Mouse (Mus musculus) neural tube, embryonic 11.5 days (tissue): ENCODE measurements around the gene Tbx21. TPM values are rescaled to one million over a fixed set of nuclear protein-coding genes. Genes with fewer than 3 reads are reported as not detected.

Source experiments
- ATAC-seq: fragments of 200-750 bp; cut with Nextera tagmentation; 2 replicates; pipeline ENCODE4 v1.8.0; 2017; ENCODE audit warnings: moderate number of reproducible peaks, mild to moderate bottlenecking, moderate TSS enrichment, moderate library complexity; ENCODE audit not compliant: insufficient read depth, low FRiP score, low TSS enrichment
- DNase-seq: peaks from one replicate; pipeline ENCODE4 v3.0.0-alpha.2; 2015; ENCODE audit warnings: low spot score
- H3K27ac ChIP-seq: fragments of 300-500 bp; sonication (generic); 2 replicates; pipeline ENCODE4 v1.5.1; 2014; ENCODE audit warnings: low read depth, mild to moderate bottlenecking, low read length
- H3K27me3 ChIP-seq: fragments of 300-500 bp; sonication (generic); 2 replicates; pipeline ENCODE4 v1.6.1; 2014; ENCODE audit warnings: mild to moderate bottlenecking, low read length, mixed read lengths; ENCODE audit not compliant: control insufficient read depth, insufficient read depth
- H3K36me3 ChIP-seq: fragments of 300-500 bp; sonication (generic); 2 replicates; pipeline ENCODE4 v1.6.1; 2014; ENCODE audit warnings: mild to moderate bottlenecking, low read length, moderate library complexity, mixed read lengths; ENCODE audit not compliant: control insufficient read depth, insufficient read depth
- H3K4me1 ChIP-seq: fragments of 300-500 bp; sonication (generic); 2 replicates; pipeline ENCODE4 v1.6.1; 2014; ENCODE audit warnings: low read length, mixed read lengths; ENCODE audit not compliant: control insufficient read depth, insufficient read depth
- H3K4me2 ChIP-seq: fragments of 300-500 bp; sonication (generic); 2 replicates; pipeline ENCODE4 v1.6.1; 2014; ENCODE audit warnings: low read depth, mild to moderate bottlenecking, moderate library complexity
- H3K4me3 ChIP-seq: fragments of 300-500 bp; sonication (generic); 2 replicates; pipeline ENCODE4 v1.5.1; 2014; ENCODE audit warnings: low read depth, low read length
- H3K9ac ChIP-seq: fragments of 300-500 bp; sonication (generic); 2 replicates; pipeline ENCODE4 v1.6.1; 2014; ENCODE audit warnings: mild to moderate bottlenecking, low read length
- H3K9me3 ChIP-seq: fragments of 300-500 bp; sonication (generic); 2 replicates; pipeline ENCODE4 v1.6.1; 2016; ENCODE audit warnings: low read length; ENCODE audit not compliant: control insufficient read depth
- WGBS: fragments of 180-500 bp; shearing (Covaris S2); extraction: QIAGEN DNeasy Blood & Tissue Kit; methylation state at CpG from one replicate; pipeline ENCODE4 v1.1.7; 2014; 5-methylcytosine and 5-hydroxymethylcytosine counted together
- polyA plus RNA-seq: library from polyadenylated mRNA; unstranded; fragments of >200 nt; fragmentation: Nextera tagmentation; extraction: Ambion mirVana; gene quantifications from 2 replicates; pipeline ENCODE4 v1.2.1, GENCODE M21; 2014

Tbx21 gene
- polyA plus RNA-seq, 1 experiment from 2014 or later: 0.21 TPM

DNA sequence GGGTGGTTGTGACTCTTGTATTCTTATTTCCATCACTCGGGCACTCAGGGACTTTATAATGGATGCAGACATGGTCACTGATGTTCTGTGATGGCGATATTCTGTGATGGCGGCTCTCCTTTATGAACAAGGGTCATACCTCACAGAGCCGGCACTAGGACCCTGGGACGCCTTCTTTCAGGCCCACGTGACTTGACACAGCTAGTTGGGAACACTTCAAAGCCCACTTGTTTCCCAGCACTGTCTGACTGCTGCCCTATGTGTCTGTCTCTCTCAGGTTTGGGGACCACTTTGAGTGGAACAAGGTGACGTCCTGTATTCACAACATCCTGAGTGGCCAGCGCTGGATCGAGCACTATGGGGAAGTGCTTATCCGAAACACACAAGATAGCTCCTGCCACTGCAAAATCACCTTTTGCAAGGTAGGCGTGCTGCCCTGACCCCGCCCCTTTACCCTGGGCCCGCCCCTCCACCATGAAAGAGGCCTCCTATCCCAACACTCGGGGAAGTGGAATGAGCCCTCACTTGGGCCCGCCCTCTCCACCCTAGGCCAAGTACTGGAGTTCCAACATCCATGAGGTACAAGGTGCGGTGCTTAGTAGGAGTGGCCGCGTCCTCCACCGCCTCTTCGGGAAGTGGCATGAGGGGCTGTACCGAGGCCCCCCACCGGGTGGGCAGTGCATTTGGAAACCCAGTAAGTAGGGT lies 48.3 kb downstream of the Tbx21 start:
- Histone ChIP-seq H3K4me1 (no peaks in the 10 kb centered on the region), H3K4me2 (no peak overlapping the region), H3K27ac (no peak overlapping the region), H3K36me3 (no peaks in the 10 kb centered on the region; the same call in 1 of the 2 replicates), H3K9ac (no peak overlapping the region), H3K9me3 (no peaks in the 10 kb centered on the region), H3K27me3 (no peaks in the 10 kb centered on the region), H3K4me3 (no peak overlapping the region)
- DNase-seq (no peak), ATAC-seq (no peak)
- WGBS: 43% methylated on average over 22 of the region's 22 CpGs

DNA sequence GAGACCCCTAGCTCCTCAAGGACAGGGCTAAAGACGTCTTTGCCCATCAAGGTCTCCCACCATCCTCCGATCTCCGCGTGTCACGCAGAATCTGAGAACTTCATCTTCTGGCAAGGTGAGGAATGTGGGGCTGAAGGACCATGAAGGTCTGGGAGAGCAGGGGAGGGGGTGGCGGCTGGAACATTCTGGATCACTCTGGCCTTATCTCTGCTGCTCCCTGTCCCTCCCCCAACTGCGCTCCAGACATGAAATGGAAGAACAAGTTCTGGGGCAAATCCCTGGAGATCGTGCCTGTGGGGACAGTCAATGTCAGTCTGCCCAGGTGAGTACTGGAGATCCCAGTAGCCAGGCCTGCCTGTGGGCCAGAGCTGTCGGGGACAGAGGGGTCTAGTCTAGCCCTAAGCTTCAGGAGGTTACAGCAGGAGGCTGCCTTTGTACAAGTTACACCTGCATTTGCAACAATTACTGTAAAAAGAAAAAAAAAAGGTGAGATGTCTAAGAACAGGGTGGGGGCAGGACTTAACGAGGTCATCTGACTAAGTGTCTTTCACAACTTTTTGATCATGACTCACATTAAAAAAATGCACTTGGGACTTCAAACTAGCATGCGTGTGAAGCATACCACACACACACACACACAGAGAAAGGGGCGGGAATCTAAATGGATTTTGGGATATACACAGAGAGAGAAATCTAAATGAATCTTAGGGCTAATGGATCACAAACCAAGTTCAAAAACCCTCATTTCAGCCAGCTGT lies 49.4 kb downstream of the Tbx21 start:
- no peak overlapping the region for H3K27ac ChIP-seq
- no peaks in the 10 kb centered on the region for H3K27me3 ChIP-seq
- no peak overlapping the region for H3K9ac ChIP-seq
- no peak overlapping the region for H3K4me3 ChIP-seq
- 92% methylated on average over 12 of the region's 12 CpGs for WGBS
- no peak overlapping the region for H3K4me2 ChIP-seq
- DNase-seq (no peak), ATAC-seq (no peak)
- H3K9me3 ChIP-seq: no peaks in the 10 kb centered on the region
- H3K36me3 ChIP-seq: no peaks in the 10 kb centered on the region; the same call in 1 of the 2 replicates
- H3K4me1 ChIP-seq: no peaks in the 10 kb centered on the region

DNA sequence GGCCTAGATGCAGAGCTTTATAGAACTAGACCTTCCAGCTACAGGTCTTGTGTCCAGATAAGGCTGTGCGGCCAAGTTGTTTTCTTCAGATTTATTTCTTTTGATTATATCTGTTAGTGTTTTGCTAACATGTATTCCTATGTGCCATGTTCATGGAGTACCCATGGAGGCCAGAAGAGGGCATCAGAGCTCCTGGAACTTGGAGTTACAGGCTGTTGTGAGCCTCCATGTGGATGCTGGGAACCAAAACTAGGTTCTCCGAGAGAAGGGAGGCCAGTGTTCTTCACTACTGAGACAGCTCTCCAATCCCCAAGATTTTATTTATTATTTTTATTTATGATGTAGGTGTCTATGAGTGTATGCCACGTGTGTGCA lies 51.2 kb downstream of the Tbx21 start:
- H3K36me3 ChIP-seq: no peaks in the 10 kb centered on the region; the same call in 1 of the 2 replicates

DNA sequence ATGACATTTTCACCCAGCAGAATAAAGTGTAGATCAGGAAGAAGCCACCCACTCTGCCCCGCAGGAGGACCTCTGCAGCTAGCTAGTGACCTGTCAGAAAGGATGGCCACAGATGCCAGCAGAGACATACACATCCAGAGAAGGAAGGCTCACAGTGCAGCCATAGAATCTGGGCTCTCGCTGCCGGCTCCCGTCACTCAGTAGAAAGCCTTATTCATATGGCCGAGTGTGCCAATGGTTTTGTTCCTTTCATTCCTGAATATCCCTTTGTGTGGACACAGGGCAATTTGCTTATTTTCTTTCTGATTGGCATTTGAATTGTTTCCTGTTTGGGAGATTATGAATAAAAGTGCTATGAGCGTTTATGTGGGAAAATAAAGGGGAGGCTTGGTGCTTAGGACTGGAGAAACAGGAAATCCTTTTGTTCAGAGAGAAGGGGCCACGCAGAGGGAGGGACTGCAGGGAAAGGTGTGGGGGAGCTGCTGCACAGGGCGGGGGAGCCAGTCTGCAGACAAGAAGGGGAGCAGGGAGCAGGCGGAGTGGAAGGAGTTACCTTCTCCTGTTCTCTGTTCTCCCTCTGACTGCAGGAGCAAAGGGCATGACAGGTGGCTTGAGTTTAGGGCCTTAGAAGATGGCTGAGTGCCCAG lies 51.7 kb downstream of the Tbx21 start:
- ATAC-seq (no peak), DNase-seq (no peak)
- Histone ChIP-seq H3K9ac (no peak overlapping the region), H3K4me2 (no peak overlapping the region), H3K4me3 (no peak overlapping the region), H3K27ac (no peak overlapping the region), H3K9me3 (no peaks in the 10 kb centered on the region), H3K36me3 (no peaks in the 10 kb centered on the region; the same call in 1 of the 2 replicates), H3K27me3 (no peaks in the 10 kb centered on the region), H3K4me1 (no peaks in the 10 kb centered on the region)
- 64% methylated on average over 9 of the region's 9 CpGs for WGBS

More for the DNA sequence above, 51.2 kb downstream of the Tbx21 start:
- no peak overlapping the region for H3K4me2 ChIP-seq
- H3K9ac ChIP-seq: no peak overlapping the region
- no peaks in the 10 kb centered on the region for H3K4me1 ChIP-seq
- H3K9me3 ChIP-seq: no peaks in the 10 kb centered on the region
- 91% methylated on average over 3 of the region's 3 CpGs for WGBS
- no peak for ATAC-seq
- no peak overlapping the region for H3K27ac ChIP-seq
- no peaks in the 10 kb centered on the region for H3K27me3 ChIP-seq
- DNase-seq: no peak
- H3K4me3 ChIP-seq: no peak overlapping the region

DNA sequence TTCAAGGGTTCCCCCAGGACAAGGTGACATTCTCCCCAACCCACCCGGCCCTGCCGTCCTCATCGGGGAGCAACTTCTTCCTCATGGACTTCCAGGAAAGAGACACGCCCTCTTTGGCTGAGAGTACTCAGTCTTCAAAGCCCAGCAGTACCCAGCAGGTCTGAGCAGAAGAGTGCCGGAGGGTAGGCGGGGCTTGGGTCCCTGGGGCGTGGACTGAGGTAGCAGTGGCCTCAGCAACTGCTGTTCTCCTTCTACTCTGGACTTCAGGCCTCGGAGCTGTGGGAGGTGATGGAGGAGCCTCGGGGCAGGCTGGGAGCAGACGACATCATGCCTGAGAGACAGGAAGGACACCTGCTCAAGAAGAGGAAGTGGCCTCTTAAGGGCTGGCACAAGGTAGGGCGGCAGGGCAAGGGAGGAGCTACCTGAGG lies 62.9 kb downstream of the Tbx21 start:
- ATAC-seq (no peak), DNase-seq (no peak)
- H3K4me2 ChIP-seq: no peak overlapping the region
- H3K27me3 ChIP-seq: no peaks in the 10 kb centered on the region
- H3K36me3 ChIP-seq: peaks cover 3% of the 10 kb centered on the region; the same call in 1 of the 2 replicates
- H3K4me3 ChIP-seq: no peak overlapping the region
- H3K9ac ChIP-seq: no peak overlapping the region
- 21% methylated on average over 11 of the region's 11 CpGs for WGBS
- H3K4me1 ChIP-seq: peaks cover 11% of the 10 kb centered on the region
- H3K27ac ChIP-seq: no peak overlapping the region
- H3K9me3 ChIP-seq: no peaks in the 10 kb centered on the region

DNA sequence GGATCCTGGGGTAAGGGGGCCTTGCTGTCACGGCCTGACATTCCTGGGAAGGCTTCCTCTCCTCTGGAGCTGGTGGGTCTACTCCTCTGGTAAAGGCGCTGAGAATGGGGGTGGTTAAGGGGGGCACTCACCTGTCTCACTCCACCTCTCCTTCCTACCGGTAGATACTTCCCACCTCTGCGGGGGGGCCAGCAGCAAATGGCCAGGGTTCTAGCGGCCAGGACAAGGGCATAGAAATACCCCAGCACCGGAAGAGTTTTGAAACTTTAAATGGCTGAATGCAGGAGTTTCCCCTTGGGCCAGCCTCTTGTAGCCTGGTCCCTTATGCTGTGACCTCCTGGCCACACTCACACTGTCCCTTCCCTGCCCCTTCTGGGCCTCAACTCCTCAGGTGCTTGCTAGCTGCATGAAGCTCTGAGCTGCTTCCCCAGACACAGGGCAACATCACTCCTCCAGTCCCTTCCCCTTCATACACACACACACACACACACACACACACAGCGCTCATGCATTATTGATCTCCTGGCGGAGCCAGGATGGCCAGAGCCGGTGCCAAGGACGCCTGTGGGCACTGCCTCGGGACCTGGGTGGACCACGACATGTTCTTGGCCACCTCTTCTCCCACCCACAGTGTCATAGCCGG lies 64.1 kb downstream of the Tbx21 start:
- ATAC-seq (no peak), DNase-seq (no peak)
- Histone ChIP-seq H3K27ac (no peak overlapping the region), H3K4me1 (peaks cover 11% of the 10 kb centered on the region), H3K36me3 (peaks cover 5% of the 10 kb centered on the region), H3K27me3 (no peaks in the 10 kb centered on the region), H3K9ac (peak overlapping the region; percentile 80), H3K9me3 (no peaks in the 10 kb centered on the region), H3K4me2 (peak overlapping the region; percentile 95), H3K4me3 (peak overlapping the region; percentile 71)
- 33% methylated on average over 13 of the region's 13 CpGs for WGBS

DNA sequence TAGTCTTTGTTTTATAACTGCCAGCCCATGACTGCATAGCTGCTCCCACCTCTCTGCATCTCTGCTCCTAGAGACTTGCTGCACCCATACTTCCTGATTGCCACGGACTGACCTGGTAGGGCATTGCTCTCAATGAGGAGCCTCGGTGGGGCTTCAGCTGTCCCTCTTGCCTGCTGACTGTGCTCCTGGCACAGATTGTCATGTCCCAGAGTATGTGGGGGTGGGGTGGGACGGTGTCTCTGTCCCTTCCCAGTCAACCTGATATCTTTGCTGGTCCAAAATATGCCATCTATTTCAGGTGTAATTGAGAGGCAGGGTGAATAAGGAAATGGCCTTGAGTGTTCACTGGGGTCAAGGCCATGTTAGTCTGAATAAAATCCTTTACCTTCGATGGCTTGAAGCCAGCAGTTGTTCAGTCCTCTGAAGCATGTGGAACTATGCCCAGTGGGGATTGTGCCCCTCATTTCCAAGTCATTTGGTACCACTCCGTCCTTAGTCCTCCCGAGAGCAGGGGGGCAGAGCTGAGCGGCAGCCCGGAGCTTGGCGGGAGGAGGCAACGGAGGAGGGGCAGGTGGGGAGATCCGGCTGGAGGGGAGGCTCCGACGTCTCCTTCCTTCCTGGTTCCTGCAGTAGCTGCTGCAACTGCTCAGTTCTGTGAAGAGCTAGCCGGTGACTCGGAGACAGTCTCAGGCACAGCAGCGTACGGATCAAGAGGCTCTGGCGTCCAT lies 64.8 kb downstream of the Tbx21 start, which contains the start of gene Osbpl7:
TSS of gene Osbpl7 (plus strand) at position 413 of the 728 bp plus-strand sequence.
- peak within 1 kb of the TSS; percentile 71 for H3K4me3 ChIP-seq
- H3K36me3 ChIP-seq: peaks cover 6% of the 10 kb centered on the region
- peak within 1 kb of the TSS; percentile 95 for H3K4me2 ChIP-seq
- H3K9me3 ChIP-seq: no peaks in the 10 kb centered on the region
- WGBS: 8% methylated on average over 18 of the region's 18 CpGs
- H3K9ac ChIP-seq: peak within 1 kb of the TSS; percentile 80
- peaks cover 11% of the 10 kb centered on the region for H3K4me1 ChIP-seq
- H3K27ac ChIP-seq: no peak within 1 kb of the TSS
- no peaks in the 10 kb centered on the region for H3K27me3 ChIP-seq
- peak; percentile 65; the same call in 1 of the 2 replicates for ATAC-seq
- DNase-seq: peak; percentile 78
